23 mouse cellular contexts compared by ENCODE assay signal in the genomic region with DNA sequence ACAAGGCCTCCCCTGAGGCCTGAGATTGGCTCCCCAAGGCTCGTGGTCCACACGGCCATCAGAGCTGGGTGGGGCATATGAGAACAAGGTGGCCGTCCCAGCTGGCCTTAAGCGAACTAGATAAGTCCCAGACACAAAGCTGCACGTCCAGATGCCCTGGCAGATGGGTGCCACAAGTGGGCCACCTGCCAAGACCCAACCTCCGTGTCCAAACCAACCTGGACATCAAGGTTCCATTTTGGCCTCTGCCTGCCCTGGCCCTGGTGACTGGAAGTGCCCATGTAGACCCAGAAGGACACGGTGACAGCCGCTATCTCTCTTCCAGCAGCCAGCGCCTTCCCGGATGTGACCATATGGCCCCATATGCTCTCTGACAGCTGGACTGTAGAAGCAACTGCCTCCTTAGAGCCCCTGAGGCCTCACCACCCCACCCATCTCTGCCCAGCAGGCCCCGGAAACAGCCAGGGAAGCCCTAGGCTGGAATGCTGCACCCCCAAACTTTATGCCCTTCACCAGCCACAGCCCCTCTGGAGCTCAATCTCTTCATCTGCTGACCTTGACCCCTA. TPM values are rescaled to one million over a fixed set of nuclear protein-coding genes. Genes with fewer than 3 reads are reported as not detected.
DNase-seq lines count a peak whose midpoint lies in the region; ATAC-seq and TF ChIP-seq lines count a peak whose summit lies in the region.
"Had no signal": no experiment of that assay in that cellular context is flagged by ENCODE, and none has a peak within 500 bp of the region (broad histone marks: within the 10 kb centered on the region; RNA-seq: fewer than 3 reads in every experiment).

No protein-coding gene starts in this region.

- TF ChIP-seq POLR2A in cortical plate, adult 2 months (IDR thresholded peaks at IDR 0.05; ENCODE audit: extremely low read depth, insufficient read depth, low read length) = no peak

- no peaks in the 10 kb centered on the region for H3K9me3 ChIP-seq in hindbrain, embryonic 15.5 days
- H3K9me3 ChIP-seq in hindbrain, embryonic 10.5 days = no peaks in the 10 kb centered on the region
- H3K9me3 ChIP-seq in lung, embryonic 14.5 days (ENCODE audit: low read depth, low read length) = no peaks in the 10 kb centered on the region
- H3K9me3 ChIP-seq: embryonic facial prominence, embryonic 15.5 days; forebrain, embryonic 15.5 days; heart, embryonic 10.5 days; liver, embryonic 13.5 days; lung, embryonic 15.5 days; neural tube, embryonic 13.5 days; stomach, embryonic 15.5 days had no signal

- no peak overlapping the region for H3K27ac ChIP-seq in hindbrain, embryonic 15.5 days (replicated peaks)
- H3K27ac ChIP-seq in hindbrain, embryonic 10.5 days = no peak overlapping the region
- no peak overlapping the region for H3K27ac ChIP-seq in lung, embryonic 14.5 days (ENCODE audit: low read depth)
- no peak overlapping the region for H3K27ac ChIP-seq in cortical plate, adult 2 months (ENCODE audit: insufficient read depth, low read length)
- H3K27ac ChIP-seq: embryonic facial prominence, embryonic 15.5 days; forebrain, embryonic 15.5 days; heart, embryonic 10.5 days; liver, embryonic 13.5 days; lung, embryonic 15.5 days; neural tube, embryonic 13.5 days; stomach, embryonic 15.5 days had no signal

- 68% methylated on average over 11 of the region's 11 CpGs for WGBS in hindbrain, embryonic 15.5 days
- 86% methylated on average over 11 of the region's 11 CpGs for WGBS in hindbrain, embryonic 10.5 days
- WGBS in lung, embryonic 14.5 days = 59% methylated on average over 11 of the region's 11 CpGs

- TF ChIP-seq CTCF in lung, embryonic 14.5 days (IDR thresholded peaks at IDR 0.05; ENCODE audit: low read depth) = no peak
- no peak for TF ChIP-seq CTCF in cortical plate, adult 2 months (IDR thresholded peaks at IDR 0.05; ENCODE audit: extremely low read depth, insufficient read depth, low read length)

- H3K36me3 ChIP-seq in hindbrain, embryonic 15.5 days = no peaks in the 10 kb centered on the region
- H3K36me3 ChIP-seq in hindbrain, embryonic 10.5 days = no peaks in the 10 kb centered on the region
- no peaks in the 10 kb centered on the region for H3K36me3 ChIP-seq in lung, embryonic 14.5 days (ENCODE audit: insufficient read depth)
- H3K36me3 ChIP-seq: embryonic facial prominence, embryonic 15.5 days; forebrain, embryonic 15.5 days; heart, embryonic 10.5 days; liver, embryonic 13.5 days; lung, embryonic 15.5 days; neural tube, embryonic 13.5 days; stomach, embryonic 15.5 days had no signal

- no peak for ATAC-seq in hindbrain, embryonic 15.5 days (ENCODE audit: low FRiP score, low read depth)
- no peak for ATAC-seq in lung, embryonic 14.5 days (ENCODE audit: insufficient read depth)
- ATAC-seq: forebrain, embryonic 15.5 days; inflammation-experienced regulatory T-cells, adult 6 months had no signal

- H3K27me3 ChIP-seq in hindbrain, embryonic 15.5 days = peaks cover 12% of the 10 kb centered on the region
- peaks cover 45% of the 10 kb centered on the region for H3K27me3 ChIP-seq in hindbrain, embryonic 10.5 days (ENCODE audit: insufficient read depth, poor library complexity, severe bottlenecking)
- peaks cover 30% of the 10 kb centered on the region for H3K27me3 ChIP-seq in lung, embryonic 14.5 days (ENCODE audit: insufficient read depth, low read length)

- no peak for DNase-seq in hindbrain, embryonic 10.5 days (ENCODE audit: low spot score)
- DNase-seq in lung, embryonic 14.5 days = peak; percentile 36
- DNase-seq in lung, postnatal 36 days = no peak
- DNase-seq in MN1 (ENCODE audit: low spot score) = peak; percentile 78
- DNase-seq in T-cell, adult 2 months (ENCODE audit: low spot score) = no peak
- DNase-seq: adrenal gland, postnatal 14 days; embryo, embryonic 11 days; heart, postnatal 4 days; kidney, adult 2 months; kidney, postnatal 10 days; liver, embryonic 13.5 days; midbrain, embryonic 14.5 days; thymus, postnatal 25 days had no signal

- H3K4me3 ChIP-seq in hindbrain, embryonic 15.5 days = no peak overlapping the region
- no peak overlapping the region for H3K4me3 ChIP-seq in hindbrain, embryonic 10.5 days
- H3K4me3 ChIP-seq in lung, embryonic 14.5 days (ENCODE audit: low read depth, low read length) = no peak overlapping the region
- peak overlapping the region; percentile 5; the same call in 1 of the 2 replicates for H3K4me3 ChIP-seq in cortical plate, adult 2 months (ENCODE audit: insufficient read depth, low read length)
- H3K4me3 ChIP-seq: embryonic facial prominence, embryonic 15.5 days; forebrain, embryonic 15.5 days; heart, embryonic 10.5 days; liver, embryonic 13.5 days; lung, embryonic 15.5 days; megakaryocyte, embryonic 14.5 days; neural tube, embryonic 13.5 days; stomach, embryonic 15.5 days had no signal

- no peak overlapping the region for H3K9ac ChIP-seq in hindbrain, embryonic 15.5 days
- H3K9ac ChIP-seq in lung, embryonic 14.5 days = no peak overlapping the region
- H3K9ac ChIP-seq: embryonic facial prominence, embryonic 15.5 days; forebrain, embryonic 15.5 days; liver, embryonic 13.5 days; lung, embryonic 15.5 days; neural tube, embryonic 13.5 days; stomach, embryonic 15.5 days had no signal

- H3K4me1 ChIP-seq in hindbrain, embryonic 15.5 days (replicated peaks) = peaks cover 37% of the 10 kb centered on the region
- H3K4me1 ChIP-seq in hindbrain, embryonic 10.5 days (replicated peaks) = peaks cover 24% of the 10 kb centered on the region
- no peaks in the 10 kb centered on the region for H3K4me1 ChIP-seq in lung, embryonic 14.5 days (ENCODE audit: insufficient read depth)
- H3K4me1 ChIP-seq in cortical plate, adult 2 months (ENCODE audit: control insufficient read depth, insufficient read depth, low read length) = no peaks in the 10 kb centered on the region; the same call in none of the 2 replicates

- H3K4me2 ChIP-seq in hindbrain, embryonic 15.5 days = 0 out of 2 replicates have a peak overlapping the region, but pooled peaks have one; percentile 21
- H3K4me2 ChIP-seq in lung, embryonic 14.5 days = no peak overlapping the region
- H3K4me2 ChIP-seq: embryonic facial prominence, embryonic 15.5 days; forebrain, embryonic 15.5 days; liver, embryonic 13.5 days; lung, embryonic 15.5 days; stomach, embryonic 15.5 days had no signal

RNA-seq across cellular contexts. Expression of gene Lingo1, which starts 4.5 kb away (rescaled TPM):
- 71.8 and 93.4 TPM in 2 replicates for polyA plus RNA-seq in hindbrain, embryonic 15.5 days (2015; fragmentation: Nextera tagmentation; extraction: Ambion mirVana)
- polyA plus RNA-seq in hindbrain, embryonic 10.5 days (2016; fragmentation: Nextera tagmentation; extraction: Ambion mirVana) = 5.1 and 9.9 TPM in 2 replicates
- polyA plus RNA-seq in lung, embryonic 14.5 days (2014; fragmentation: Nextera tagmentation; extraction: Ambion mirVana) = 4.7 and 4.8 TPM in 2 replicates
- 465 and 476 TPM in 2 replicates for polyA plus RNA-seq in cortical plate, adult 2 months (2012; rRNA removed)
- polyA plus RNA-seq: inflammation-experienced regulatory T-cells, adult 6 months had no signal

Comparison
In these comparisons a context has a peak if more than half of its experiments do, and no peak if none do; other contexts are left out.
1. DNase-seq: peak in lung, embryonic 14.5 days (single experiment) and MN1 (single experiment); none in hindbrain, embryonic 10.5 days (single experiment), lung, postnatal 36 days (single experiment) and T-cell, adult 2 months (single experiment).